Mouse (Mus musculus) testis, postnatal 14 days (tissue): Measurements from ENCODE around the gene Ubtd2.

ENCODE experiments used
- DNase-seq: peaks from one replicate; pipeline ENCODE4 v3.0.0; 2021; ENCODE audit warnings: low spot score

Gene Ubtd2

DNA sequence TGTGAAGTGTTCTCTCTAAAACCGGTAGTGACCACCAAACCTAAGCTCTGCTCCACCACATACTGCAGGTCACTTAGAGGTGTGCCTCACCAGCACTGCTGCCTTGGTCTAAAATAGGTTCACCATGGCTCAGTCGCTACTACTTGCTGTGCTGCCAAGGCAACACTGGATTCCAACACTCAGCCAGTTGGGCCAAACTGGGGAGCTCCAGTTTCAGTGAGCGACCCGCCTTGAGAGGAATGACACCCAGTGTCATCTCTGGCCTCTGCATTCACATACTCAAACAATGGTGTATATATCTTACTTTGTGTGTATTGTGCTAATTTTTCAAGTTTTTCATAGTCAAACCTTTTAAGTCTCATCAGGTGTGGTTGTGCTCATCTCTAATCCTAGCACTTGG lies 63.6 kb downstream of the Ubtd2 start:
- no peak for DNase-seq

GRCm38 (mm10) chr11:32519354-32519753 lies 64.2 kb downstream of the Ubtd2 start:
- DNase-seq = no peak

GRCm38 (mm10) chr11:32521246-32521645 lies 66.1 kb downstream of the Ubtd2 start:
- no peak for DNase-seq

DNA sequence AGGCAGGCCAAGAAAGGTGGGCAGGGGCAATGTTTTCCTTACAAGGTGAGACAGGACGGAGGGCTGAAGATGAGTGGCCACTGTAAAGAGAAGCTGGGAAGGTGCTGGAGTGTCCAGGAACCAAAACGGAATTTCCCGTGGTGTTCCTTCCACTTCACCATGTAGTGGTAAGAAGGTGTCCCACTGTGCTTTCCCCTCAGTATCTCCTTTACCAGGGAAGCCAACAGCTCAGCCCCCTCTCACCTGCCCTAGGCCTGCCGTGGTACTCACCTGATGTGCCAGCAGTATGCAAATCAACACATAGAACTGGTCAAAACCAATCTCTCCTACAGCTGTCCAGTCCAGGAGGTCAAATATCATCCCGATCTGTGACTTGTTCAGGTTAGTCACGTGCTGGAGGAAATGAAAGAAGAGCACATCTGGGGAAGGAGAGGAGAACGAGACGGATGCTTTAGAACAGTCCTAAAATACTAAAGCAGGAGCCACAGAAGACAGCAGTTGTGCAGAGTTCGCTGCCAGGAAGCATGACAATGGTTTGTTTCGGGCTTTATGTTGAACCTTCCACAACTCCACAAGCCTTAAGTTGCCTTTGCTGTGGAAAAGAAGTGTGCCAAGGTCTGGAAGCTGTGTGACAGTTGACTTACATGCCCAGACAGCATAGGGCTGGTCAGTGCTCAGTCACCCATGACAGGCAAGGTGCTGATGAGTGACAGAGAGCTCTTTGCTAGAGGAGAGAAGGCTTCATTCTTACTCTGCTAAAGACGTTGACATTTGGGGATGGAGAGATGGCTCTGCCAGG lies 69.2 kb downstream of the Ubtd2 start:
- no peak for DNase-seq

- DNase-seq = no peak
Measured at GRCm38 (mm10) chr11:32527006-32527405, 71.8 kb downstream of the Ubtd2 start.

- DNase-seq = no peak
Measured at GRCm38 (mm10) chr11:32530151-32530550, 75.0 kb downstream of the Ubtd2 start.

- DNase-seq = no peak
Measured at GRCm38 (mm10) chr11:32531871-32532764, 76.9 kb downstream of the Ubtd2 start, which contains the start of gene Efcab9. Gene Efcab9 (minus strand): TSS chr11:32532081.

DNA sequence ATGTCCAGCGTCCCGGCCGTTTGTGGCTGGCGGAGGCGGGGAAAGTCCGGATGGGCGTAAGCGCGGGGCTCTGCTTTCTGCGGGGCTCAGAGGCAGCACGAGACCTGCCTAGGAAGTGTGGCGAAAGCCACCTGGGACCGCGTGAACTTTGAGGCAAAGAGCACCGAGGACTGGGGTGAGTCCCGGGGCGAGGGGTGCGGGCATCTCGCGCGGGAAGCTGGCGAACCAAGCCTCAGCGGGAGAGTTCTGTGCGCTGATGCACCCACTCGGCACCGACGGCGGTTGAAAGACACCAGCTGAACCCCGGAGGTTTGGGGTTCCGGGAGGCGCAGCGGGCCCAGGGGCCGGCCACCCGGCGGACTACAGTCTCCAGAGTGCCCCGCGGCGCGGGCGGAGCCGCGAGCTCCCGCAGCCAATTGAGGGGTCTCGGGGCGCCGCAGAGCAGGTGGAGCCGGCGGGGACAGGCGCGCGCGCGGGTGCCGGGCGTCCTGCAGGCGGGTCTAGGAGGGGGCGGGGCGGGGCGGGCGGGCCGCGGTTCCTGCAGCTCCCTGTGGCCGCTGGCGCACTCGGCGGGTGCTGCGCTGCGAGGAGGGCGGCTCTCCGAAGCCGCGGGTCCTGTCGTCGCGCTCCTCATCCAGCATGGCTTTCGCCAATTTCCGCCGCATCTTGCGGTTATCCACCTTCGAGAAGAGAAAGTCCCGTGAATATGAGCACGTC lies 77.8 kb downstream of the Ubtd2 start, which contains the start of gene Stk10:
TSS of gene Stk10 (plus strand) at position 541 of the 717 bp plus-strand sequence.
- DNase-seq = peak; percentile 90

- no peak for DNase-seq
Measured at GRCm38 (mm10) chr11:32533482-32534261, 78.5 kb downstream of the Ubtd2 start.

DNA sequence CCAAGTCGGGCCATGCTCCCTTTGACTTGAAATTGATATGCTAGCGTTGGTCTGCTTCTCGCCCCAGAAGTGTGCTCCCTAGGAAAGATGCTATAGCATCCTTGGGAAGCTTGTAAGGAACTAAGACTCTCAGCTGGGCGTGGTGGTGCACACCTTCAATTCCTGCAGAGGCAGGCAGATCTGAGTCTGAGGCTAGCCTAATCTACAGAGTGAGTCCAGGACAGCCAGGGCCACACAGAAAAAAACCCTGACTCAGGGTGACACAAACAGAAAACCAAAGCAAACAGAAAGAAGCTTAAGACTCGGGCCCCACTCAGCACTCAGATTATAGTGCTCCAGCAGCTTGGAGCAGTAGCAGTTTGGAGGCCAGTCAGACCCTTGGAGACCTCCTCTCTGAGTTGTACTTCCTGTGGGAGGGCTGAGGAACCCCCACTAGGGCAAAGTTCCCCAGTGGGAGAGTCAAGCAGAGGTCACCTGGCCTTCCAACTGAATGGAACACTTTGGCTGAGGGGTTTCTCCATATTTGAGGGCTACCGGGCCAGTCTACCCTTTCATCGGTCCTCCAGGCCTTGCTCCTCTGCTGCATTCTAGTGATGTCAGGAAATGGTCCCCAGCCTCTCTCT lies 79.4 kb downstream of the Ubtd2 start:
- DNase-seq = no peak

GRCm38 (mm10) chr11:32535646-32536045 lies 80.5 kb downstream of the Ubtd2 start:
- no peak for DNase-seq

DNA sequence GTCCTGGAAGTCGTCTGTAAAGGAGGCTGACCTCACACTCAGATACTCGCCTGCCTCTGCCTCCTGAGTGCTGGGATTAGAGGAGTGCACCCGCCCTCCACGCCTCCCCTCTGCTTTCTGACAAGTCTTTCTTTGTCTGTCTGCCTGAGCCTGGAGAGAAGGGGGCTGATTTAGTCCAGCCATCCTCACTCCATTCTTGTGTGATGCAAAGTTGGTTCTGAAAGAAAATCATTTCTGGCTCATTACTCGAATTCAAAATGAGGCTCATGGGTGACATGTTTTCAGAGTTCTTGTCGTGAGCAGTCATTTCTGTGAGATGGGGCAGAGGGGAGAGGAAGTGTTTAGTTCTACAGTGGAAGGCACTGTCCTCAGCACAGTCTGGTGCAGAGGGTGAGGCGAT lies 81.8 kb downstream of the Ubtd2 start:
- no peak for DNase-seq

- no peak for DNase-seq
Measured at GRCm38 (mm10) chr11:32538435-32538834, 83.3 kb downstream of the Ubtd2 start.

DNA sequence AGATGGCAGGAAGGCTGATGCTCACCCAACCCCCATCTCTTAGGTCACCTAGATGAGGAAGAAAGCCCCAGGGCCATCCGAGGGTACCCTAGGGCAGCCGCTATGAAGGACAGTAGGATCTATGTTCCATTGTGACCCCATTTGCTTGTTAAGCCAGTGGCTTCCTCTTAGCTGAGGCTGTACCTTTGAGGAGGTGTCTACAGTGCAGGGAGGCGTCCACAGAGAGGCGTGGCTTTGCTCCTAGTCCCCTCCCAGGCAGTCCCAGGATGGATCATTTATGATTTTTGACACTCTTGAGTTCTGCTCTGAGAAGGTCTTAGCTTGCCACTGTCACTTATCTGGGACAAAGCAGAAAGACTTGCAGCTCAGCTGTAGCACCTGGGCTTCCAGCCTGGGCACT lies 83.7 kb downstream of the Ubtd2 start:
- no peak for DNase-seq

GRCm38 (mm10) chr11:32539717-32540116 lies 84.5 kb downstream of the Ubtd2 start:
- DNase-seq = peak; percentile 56

- DNase-seq = no peak
Measured at GRCm38 (mm10) chr11:32540463-32540862, 85.3 kb downstream of the Ubtd2 start.

GRCm38 (mm10) chr11:32542181-32542580 lies 87.0 kb downstream of the Ubtd2 start:
- DNase-seq = no peak

DNA sequence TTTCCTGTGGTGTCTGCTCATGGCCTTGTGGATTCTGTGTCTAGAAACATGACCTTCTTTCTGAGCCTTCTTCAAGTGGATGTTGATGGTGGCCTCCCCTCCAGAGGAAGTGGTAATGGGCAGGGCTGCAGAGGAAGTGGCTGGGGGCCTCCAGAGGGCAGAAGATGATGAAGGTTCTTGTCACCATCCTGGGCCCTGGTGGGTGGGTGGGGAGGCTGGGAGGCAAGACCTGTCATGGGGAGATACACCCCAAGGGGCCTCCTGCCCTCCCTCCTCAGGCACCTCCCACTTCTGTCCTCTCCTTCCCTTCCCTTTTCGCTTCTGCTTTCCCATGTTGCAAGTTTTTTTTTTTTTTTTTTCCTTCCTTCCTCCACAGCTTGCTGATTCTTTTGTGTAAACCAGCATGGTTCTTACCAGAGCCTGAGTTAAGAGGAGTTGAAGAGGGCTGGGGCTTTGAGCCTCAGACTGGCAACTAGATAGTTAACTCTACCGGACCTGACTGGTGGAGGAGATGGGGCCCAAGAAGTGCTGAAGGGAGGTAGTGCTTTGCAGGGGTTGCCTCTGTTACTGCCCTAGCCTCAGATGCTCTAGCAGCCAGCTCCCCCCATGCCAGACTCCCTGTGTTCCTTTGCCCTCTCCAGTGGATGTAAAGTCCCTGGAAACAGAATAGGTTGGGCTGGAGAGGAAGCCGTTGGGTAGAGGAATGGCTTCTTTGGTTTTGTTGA lies 87.7 kb downstream of the Ubtd2 start:
- DNase-seq = no peak

DNA sequence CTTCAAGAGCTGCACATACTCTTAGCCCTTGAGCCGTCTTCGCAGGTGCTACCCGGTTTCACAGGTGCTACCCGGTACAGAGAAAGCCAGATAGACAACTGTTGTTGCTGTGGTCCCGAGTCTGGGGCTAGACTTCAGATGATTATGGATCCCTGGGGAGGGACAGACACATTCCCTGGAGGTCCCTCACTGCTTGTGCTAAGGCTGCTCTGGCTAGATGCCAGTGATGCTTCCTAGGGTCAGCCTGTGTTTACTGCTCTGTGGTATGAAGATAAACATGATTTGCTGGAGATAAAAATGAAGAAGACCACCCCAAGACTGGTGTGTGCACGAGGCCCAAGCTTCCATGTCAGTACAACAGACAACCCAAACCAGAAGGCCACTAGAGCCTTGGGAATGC lies 88.9 kb downstream of the Ubtd2 start:
- DNase-seq = no peak

GRCm38 (mm10) chr11:32544497-32544896 lies 89.3 kb downstream of the Ubtd2 start:
- DNase-seq = no peak
